Mouse (Mus musculus) heart, adult 2 months (tissue): ENCODE measurements around the gene Rab1a.

Experiments
- CTCF ChIP-seq: fragments of 200-600 bp; IDR thresholded peaks from 2 replicates; pipeline ENCODE4 v1.8.1; 2022; ENCODE audit warnings: antibody characterized with exemption, mild to moderate bottlenecking, moderate library complexity
- EP300 ChIP-seq: fragments of 200-500 bp; IDR thresholded peaks from 2 replicates; pipeline ENCODE4 v1.6.1; 2011; ENCODE audit warnings: low read depth, low read length, control low read depth; ENCODE audit not compliant: insufficient read depth
- POLR2A ChIP-seq: fragments of 200-500 bp; IDR thresholded peaks from 2 replicates; pipeline ENCODE4 v1.6.1; 2011; ENCODE audit warnings: mild to moderate bottlenecking, low read depth, low read length, control low read depth; ENCODE audit not compliant: insufficient read depth

DNA sequence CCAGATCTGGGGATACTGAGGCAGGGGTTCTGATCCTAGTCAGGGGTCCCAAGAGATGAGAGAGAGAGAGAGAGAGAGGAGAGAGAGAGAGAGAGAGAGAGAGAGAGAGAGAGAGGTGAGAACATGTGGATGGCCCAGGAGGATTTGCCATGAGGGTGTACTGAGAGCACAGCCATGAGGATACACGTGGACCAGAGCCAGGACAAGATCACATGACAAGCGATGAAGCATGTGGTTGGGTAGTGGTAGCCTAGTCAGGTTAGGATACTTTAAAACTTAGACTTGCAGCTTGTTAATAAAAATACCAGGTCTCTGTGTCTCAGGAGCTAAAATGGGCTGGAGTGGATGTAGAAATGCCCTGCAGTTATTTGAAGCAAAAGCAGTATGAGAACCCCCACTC, 74.7 kb downstream of the Rab1a start:
- no peak for TF ChIP-seq CTCF
- no peak for TF ChIP-seq POLR2A
- TF ChIP-seq EP300: no peak
